Mouse (Mus musculus) hindbrain, embryonic 12.5 days (tissue): ENCODE data around the gene Galntl6. TPM values are rescaled to one million over a fixed set of nuclear protein-coding genes. Genes with fewer than 3 reads are reported as not detected.

Experiments used
- ATAC-seq: fragments of 200-750 bp; cut with Nextera tagmentation; 2 replicates; pipeline ENCODE4 v1.8.0; 2017; ENCODE audit warnings: moderate TSS enrichment; ENCODE audit not compliant: low FRiP score
- H3K27ac ChIP-seq: fragments of 300-500 bp; sonication (generic); 2 replicates; pipeline ENCODE4 v1.5.1; 2016; ENCODE audit warnings: mild to moderate bottlenecking
- H3K27me3 ChIP-seq: fragments of 300-500 bp; sonication (generic); 2 replicates; pipeline ENCODE4 v1.6.1; 2016; ENCODE audit warnings: mild to moderate bottlenecking
- H3K36me3 ChIP-seq: fragments of 300-500 bp; sonication (generic); 2 replicates; pipeline ENCODE4 v1.6.1; 2016; ENCODE audit warnings: mild to moderate bottlenecking
- H3K4me1 ChIP-seq: fragments of 300-500 bp; sonication (generic); 2 replicates; pipeline ENCODE4 v1.6.1; 2016
- H3K4me2 ChIP-seq: fragments of 300-500 bp; sonication (generic); replicated peaks from 2 replicates; pipeline ENCODE4 v1.6.1; 2016; ENCODE audit warnings: mild to moderate bottlenecking
- H3K4me3 ChIP-seq: fragments of 300-500 bp; sonication (generic); 2 replicates; pipeline ENCODE4 v1.5.1; 2016; ENCODE audit warnings: mild to moderate bottlenecking
- H3K9ac ChIP-seq: fragments of 300-500 bp; sonication (generic); 2 replicates; pipeline ENCODE4 v1.6.1; 2016; ENCODE audit warnings: mild to moderate bottlenecking, moderate library complexity
- H3K9me3 ChIP-seq: fragments of 300-500 bp; sonication (generic); replicated peaks from 2 replicates; pipeline ENCODE4 v1.6.1; 2016; ENCODE audit warnings: mild to moderate bottlenecking
- WGBS: fragments of 180-500 bp; shearing (Covaris S2); methylation state at CpG from one replicate; pipeline ENCODE4 v1.1.7; 2016; 5-methylcytosine and 5-hydroxymethylcytosine counted together
- polyA plus RNA-seq: library from polyadenylated mRNA; unstranded; fragments of >200 nt; fragmentation: Nextera tagmentation; extraction: Ambion mirVana; gene quantifications from 2 replicates; pipeline ENCODE4 v1.2.1, GENCODE M21; 2016

The Galntl6 gene
- polyA plus RNA-seq, 1 experiment from 2014 or later = 4.0 TPM

- no peaks in the 10 kb centered on the region for H3K9me3 ChIP-seq
These were observed 973.1 kb downstream of the Galntl6 start for GRCm38 (mm10) chr8:57939177-57939855.

GRCm38 (mm10) chr8:57927074-57927473 lies 985.4 kb downstream of the Galntl6 start:
- 88% methylated on average over 6 of the region's 6 CpGs for WGBS
- no peak overlapping the region for H3K4me3 ChIP-seq

More at GRCm38 (mm10) chr8:57939177-57939855, 973.1 kb downstream of the Galntl6 start:
- Histone ChIP-seq H3K4me1 (no peaks in the 10 kb centered on the region), H3K4me2 (no peak overlapping the region; the same call in 1 of the 2 replicates), H3K9ac (no peak overlapping the region), H3K4me3 (no peak overlapping the region), H3K36me3 (no peaks in the 10 kb centered on the region), H3K27me3 (peaks cover 2% of the 10 kb centered on the region; the same call in 1 of the 2 replicates), H3K27ac (no peak overlapping the region)
- peak; percentile 32; the same call in 1 of the 2 replicates for ATAC-seq
- WGBS = 21% methylated on average over 8 of the region's 8 CpGs

GRCm38 (mm10) chr8:57923556-57923955 lies 988.9 kb downstream of the Galntl6 start:
- no peak overlapping the region for H3K4me3 ChIP-seq
- H3K4me1 ChIP-seq = peaks cover 18% of the 10 kb centered on the region
- H3K27ac ChIP-seq = peak overlapping the region; percentile 53
- no peak overlapping the region for H3K9ac ChIP-seq
- no peak overlapping the region for H3K4me2 ChIP-seq
- ATAC-seq = peak; percentile 68
- H3K27me3 ChIP-seq = no peaks in the 10 kb centered on the region
- H3K9me3 ChIP-seq = no peaks in the 10 kb centered on the region
- no peaks in the 10 kb centered on the region for H3K36me3 ChIP-seq
- WGBS = 32% methylated on average over 6 of the region's 6 CpGs

More at GRCm38 (mm10) chr8:57927074-57927473, 985.4 kb downstream of the Galntl6 start:
- no peak overlapping the region for H3K27ac ChIP-seq
- H3K9ac ChIP-seq = no peak overlapping the region
- peaks cover 14% of the 10 kb centered on the region for H3K4me1 ChIP-seq
- no peaks in the 10 kb centered on the region for H3K36me3 ChIP-seq
- H3K27me3 ChIP-seq = no peaks in the 10 kb centered on the region
- ATAC-seq = no peak
- H3K9me3 ChIP-seq = no peaks in the 10 kb centered on the region
- no peak overlapping the region for H3K4me2 ChIP-seq

- ATAC-seq = no peak; the same call in 1 of the 2 replicates
- no peaks in the 10 kb centered on the region for H3K27me3 ChIP-seq
- H3K4me3 ChIP-seq = no peak overlapping the region
- peaks cover 18% of the 10 kb centered on the region for H3K4me1 ChIP-seq
- no peaks in the 10 kb centered on the region for H3K9me3 ChIP-seq
- H3K36me3 ChIP-seq = no peaks in the 10 kb centered on the region
- H3K27ac ChIP-seq = peak overlapping the region; percentile 53
- no peak overlapping the region for H3K4me2 ChIP-seq
- no peak overlapping the region for H3K9ac ChIP-seq
- WGBS = 39% methylated on average over 6 of the region's 6 CpGs
These were observed 989.3 kb downstream of the Galntl6 start for GRCm38 (mm10) chr8:57923130-57923529.

GRCm38 (mm10) chr8:57922214-57923070 lies 990.0 kb downstream of the Galntl6 start:
- 46% methylated on average over 6 of the region's 6 CpGs for WGBS
- no peak overlapping the region for H3K4me2 ChIP-seq
- ATAC-seq = peak; percentile 46
- no peaks in the 10 kb centered on the region for H3K9me3 ChIP-seq
- peak overlapping the region; percentile 53 for H3K27ac ChIP-seq
- no peak overlapping the region for H3K9ac ChIP-seq
- H3K27me3 ChIP-seq = no peaks in the 10 kb centered on the region
- no peak overlapping the region for H3K4me3 ChIP-seq
- H3K36me3 ChIP-seq = no peaks in the 10 kb centered on the region
- peaks cover 18% of the 10 kb centered on the region for H3K4me1 ChIP-seq

- Histone ChIP-seq H3K4me1 (peaks cover 18% of the 10 kb centered on the region), H3K9me3 (no peaks in the 10 kb centered on the region), H3K36me3 (no peaks in the 10 kb centered on the region), H3K4me3 (no peak overlapping the region), H3K4me2 (no peak overlapping the region), H3K9ac (no peak overlapping the region), H3K27ac (no peak overlapping the region), H3K27me3 (no peaks in the 10 kb centered on the region)
- 61% methylated on average over 3 of the region's 3 CpGs for WGBS
- no peak for ATAC-seq
These were observed 992.0 kb downstream of the Galntl6 start for GRCm38 (mm10) chr8:57920326-57920903.

GRCm38 (mm10) chr8:57918720-57919640 lies 993.5 kb downstream of the Galntl6 start:
- ATAC-seq = peak; percentile 60
- H3K4me3 ChIP-seq = no peak overlapping the region
- WGBS = 42% methylated on average over 9 of the region's 9 CpGs
- no peaks in the 10 kb centered on the region for H3K9me3 ChIP-seq
- H3K4me2 ChIP-seq = no peak overlapping the region
- peak overlapping the region; percentile 57 for H3K27ac ChIP-seq
- H3K36me3 ChIP-seq = no peaks in the 10 kb centered on the region
- H3K27me3 ChIP-seq = no peaks in the 10 kb centered on the region
- H3K4me1 ChIP-seq = peaks cover 18% of the 10 kb centered on the region
- H3K9ac ChIP-seq = no peak overlapping the region

GRCm38 (mm10) chr8:57893360-57893759 lies 1019.1 kb downstream of the Galntl6 start:
- no peak for ATAC-seq
- no peaks in the 10 kb centered on the region for H3K36me3 ChIP-seq
- H3K4me2 ChIP-seq = no peak overlapping the region
- no peak overlapping the region for H3K4me3 ChIP-seq
- H3K27ac ChIP-seq = no peak overlapping the region
- WGBS = 88% methylated on average over 5 of the region's 5 CpGs
- no peak overlapping the region for H3K9ac ChIP-seq
- H3K27me3 ChIP-seq = no peaks in the 10 kb centered on the region
- no peaks in the 10 kb centered on the region for H3K9me3 ChIP-seq
- H3K4me1 ChIP-seq = no peaks in the 10 kb centered on the region

- no peak overlapping the region for H3K9ac ChIP-seq
- H3K4me1 ChIP-seq = no peaks in the 10 kb centered on the region
- WGBS = 86% methylated on average over 5 of the region's 5 CpGs
- no peaks in the 10 kb centered on the region for H3K27me3 ChIP-seq
- no peak for ATAC-seq
- H3K36me3 ChIP-seq = no peaks in the 10 kb centered on the region
- no peak overlapping the region for H3K27ac ChIP-seq
- no peak overlapping the region for H3K4me3 ChIP-seq
- no peaks in the 10 kb centered on the region for H3K9me3 ChIP-seq
- no peak overlapping the region for H3K4me2 ChIP-seq
These were observed 1020.3 kb downstream of the Galntl6 start for GRCm38 (mm10) chr8:57892115-57892514.

GRCm38 (mm10) chr8:57890159-57890558 lies 1022.3 kb downstream of the Galntl6 start:
- Histone ChIP-seq H3K9me3 (no peaks in the 10 kb centered on the region), H3K27me3 (no peaks in the 10 kb centered on the region), H3K36me3 (no peaks in the 10 kb centered on the region), H3K27ac (no peak overlapping the region), H3K4me2 (no peak overlapping the region), H3K9ac (no peak overlapping the region), H3K4me1 (no peaks in the 10 kb centered on the region), H3K4me3 (no peak overlapping the region)
- WGBS = 85% methylated on average over 4 of the region's 4 CpGs
- ATAC-seq = no peak

- no peak overlapping the region for H3K4me2 ChIP-seq
- no peak overlapping the region for H3K9ac ChIP-seq
- H3K27me3 ChIP-seq = no peaks in the 10 kb centered on the region
- H3K36me3 ChIP-seq = no peaks in the 10 kb centered on the region
- no peak for ATAC-seq
- no peak overlapping the region for H3K27ac ChIP-seq
- H3K9me3 ChIP-seq = no peaks in the 10 kb centered on the region
- no peaks in the 10 kb centered on the region for H3K4me1 ChIP-seq
- H3K4me3 ChIP-seq = no peak overlapping the region
These were observed 1023.6 kb downstream of the Galntl6 start for GRCm38 (mm10) chr8:57888831-57889230.
